9 mouse cellular contexts compared by ENCODE assay signal in the genomic region with DNA sequence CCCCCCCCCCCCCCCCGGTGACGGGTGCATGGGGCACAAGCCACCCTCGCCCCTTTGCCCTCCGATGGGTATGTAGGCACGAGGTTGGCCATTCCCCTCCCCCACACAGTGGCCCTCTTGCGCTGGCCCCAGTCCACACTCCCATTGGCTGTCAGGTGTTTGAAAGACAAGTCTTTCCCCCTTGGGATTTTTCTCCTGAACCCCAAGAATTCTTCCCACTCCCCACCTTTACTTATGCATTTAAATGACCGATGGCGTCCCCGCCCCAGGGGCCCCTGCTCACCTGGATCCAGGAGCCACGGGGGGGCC. TPM values are rescaled to one million over a fixed set of nuclear protein-coding genes. Genes with fewer than 3 reads are reported as not detected.
DNase-seq lines count a peak whose midpoint lies in the region; ATAC-seq and TF ChIP-seq lines count a peak whose summit lies in the region.
"Had no signal": no experiment of that assay in that cellular context is flagged by ENCODE, and none has a peak within 500 bp of the region (broad histone marks: within the 10 kb centered on the region; RNA-seq: fewer than 3 reads in every experiment).

No protein-coding gene starts in this region.

- H3K27me3 ChIP-seq in erythroblast, embryonic 14.5 days (ENCODE audit: control insufficient read depth), result no peaks in the 10 kb centered on the region
- H3K27me3 ChIP-seq in heart, postnatal 0 days (ENCODE audit: control insufficient read depth, insufficient read depth, low read length), result no peaks in the 10 kb centered on the region
- H3K27me3 ChIP-seq in stomach, embryonic 15.5 days (replicated peaks), result no peaks in the 10 kb centered on the region

- no peaks in the 10 kb centered on the region for H3K9me3 ChIP-seq in erythroblast, embryonic 14.5 days (ENCODE audit: control insufficient read depth, low read length)
- no peaks in the 10 kb centered on the region for H3K9me3 ChIP-seq in ES-E14 (ENCODE audit: control insufficient read depth, insufficient read depth, low read depth, low read length)
- H3K9me3 ChIP-seq in heart, postnatal 0 days (replicated peaks; ENCODE audit: control insufficient read depth, low read length), result no peaks in the 10 kb centered on the region
- H3K9me3 ChIP-seq in stomach, embryonic 15.5 days, result no peaks in the 10 kb centered on the region

- H3K9ac ChIP-seq in ES-E14 (ENCODE audit: insufficient read depth, low read depth, low read length, poor library complexity, severe bottlenecking), result peak overlapping the region; percentile 99
- H3K9ac ChIP-seq in heart, postnatal 0 days (replicated peaks; ENCODE audit: low read depth, low read length), result peak overlapping the region; percentile 97
- H3K9ac ChIP-seq in stomach, embryonic 15.5 days, result peak overlapping the region; percentile 89

- H3K4me1 ChIP-seq in erythroblast, embryonic 14.5 days (ENCODE audit: control insufficient read depth), result peaks cover 74% of the 10 kb centered on the region
- H3K4me1 ChIP-seq in ES-E14 (ENCODE audit: control insufficient read depth in 2 of 2, insufficient read depth in 2 of 2, low read length in 2 of 2, poor library complexity in 1 of 2), result peaks cover 0 to 2% of the 10 kb centered on the region in 2 experiments; a peak in 1 of 4 replicates
- peaks cover 2% of the 10 kb centered on the region for H3K4me1 ChIP-seq in cortical plate, adult 2 months (ENCODE audit: control insufficient read depth, insufficient read depth, low read length)
- H3K4me1 ChIP-seq in heart, postnatal 0 days (ENCODE audit: control insufficient read depth, insufficient read depth), result peaks cover 10% of the 10 kb centered on the region
- H3K4me1 ChIP-seq in stomach, embryonic 15.5 days, result peaks cover 20% of the 10 kb centered on the region

- in situ Hi-C loops in ES-E14 (cut with MboI; ENCODE audit: low sequenced_read_pairs in 2 of 2, unreplicated experiment in 2 of 2), result no loop called here

- no peak for DNase-seq in ES-E14 (ENCODE audit: low read depth, low spot score)
- DNase-seq in heart, postnatal 0 days (ENCODE audit: low spot score), result peak; percentile 40
- peak; percentile 73 to 78 for DNase-seq in layer of hippocampus, postnatal 10 days (ENCODE audit: low spot score in 2 of 2)
- DNase-seq in lung, postnatal 4 days, result peak; percentile 73 to 77

- peak overlapping the region; percentile 99 for H3K27ac ChIP-seq in ES-E14 (ENCODE audit: insufficient read depth, low read depth, low read length, poor library complexity, severe bottlenecking)
- H3K27ac ChIP-seq in cortical plate, adult 2 months (ENCODE audit: insufficient read depth, low read length), result peak overlapping the region; percentile 99
- peak overlapping the region; percentile 100 for H3K27ac ChIP-seq in heart, postnatal 0 days (ENCODE audit: low read depth)
- H3K27ac ChIP-seq in stomach, embryonic 15.5 days, result peak overlapping the region; percentile 100

- no peak for TF ChIP-seq POLR2A in cortical plate, adult 2 months (IDR thresholded peaks at IDR 0.05; ENCODE audit: extremely low read depth, insufficient read depth, low read length)

- WGBS in heart, postnatal 0 days, result 0% methylated on average over 8 of the region's 10 CpGs
- 1% methylated on average over 10 of the region's 10 CpGs for WGBS in stomach, embryonic 15.5 days

- H3K36me3 ChIP-seq in erythroblast, embryonic 14.5 days (ENCODE audit: control insufficient read depth), result peaks cover 27% of the 10 kb centered on the region
- H3K36me3 ChIP-seq in ES-E14 (ENCODE audit: control insufficient read depth, insufficient read depth, low read length, poor library complexity, severe bottlenecking), result peaks cover 25% of the 10 kb centered on the region
- peaks cover 14% of the 10 kb centered on the region for H3K36me3 ChIP-seq in heart, postnatal 0 days (replicated peaks; ENCODE audit: control insufficient read depth, insufficient read depth, low read length)
- H3K36me3 ChIP-seq in stomach, embryonic 15.5 days, result peaks cover 19% of the 10 kb centered on the region

- peak overlapping the region; percentile 90 for H3K4me2 ChIP-seq in heart, postnatal 0 days (ENCODE audit: low read depth, low read length)
- peak overlapping the region; percentile 71 for H3K4me2 ChIP-seq in stomach, embryonic 15.5 days

- no peak for TF ChIP-seq EP300 in heart, postnatal 0 days (IDR thresholded peaks at IDR 0.05; ENCODE audit: low read depth)

- no peak for ATAC-seq in erythroblast, adult 5-6 weeks (replicated peaks; ENCODE audit: low FRiP score, poor library complexity, severe bottlenecking)
- ATAC-seq in heart, postnatal 0 days (ENCODE audit: insufficient read depth, low read depth), result no peak
- no peak for ATAC-seq in stomach, embryonic 15.5 days (ENCODE audit: insufficient read depth, low FRiP score, low read depth)

- H3K4me3 ChIP-seq in erythroblast, embryonic 14.5 days (replicated peaks), result peak overlapping the region; percentile 100
- H3K4me3 ChIP-seq in ES-E14 (ENCODE audit: insufficient read depth in 1 of 2, low read depth in 1 of 2, low read length in 2 of 2, poor library complexity in 1 of 2, severe bottlenecking in 1 of 2), result peak overlapping the region; percentile 85 to 90
- peak overlapping the region; percentile 99 for H3K4me3 ChIP-seq in cortical plate, adult 2 months (ENCODE audit: insufficient read depth, low read length)
- peak overlapping the region; percentile 95 for H3K4me3 ChIP-seq in heart, postnatal 0 days (ENCODE audit: low read depth, low read length)
- H3K4me3 ChIP-seq in stomach, embryonic 15.5 days (replicated peaks), result peak overlapping the region; percentile 80

- TF ChIP-seq CTCF in cortical plate, adult 2 months (IDR thresholded peaks at IDR 0.05; ENCODE audit: extremely low read depth, insufficient read depth, low read length), result no peak
- TF ChIP-seq CTCF in heart, postnatal 0 days (IDR thresholded peaks at IDR 0.05; ENCODE audit: low read depth), result no peak

TF ChIP-seq in ES-E14, 5 proteins besides CTCF, POLR2A, EP300 and RAD21:
- TF ChIP-seq MAFK (IDR thresholded peaks at IDR 0.05; ENCODE audit: insufficient read depth, low read depth, low read length), result no peak

RNA-seq across cellular contexts. Expression of a gene that starts 0.6 kb away (rescaled TPM):
- polyA plus RNA-seq in erythroblast, embryonic 14.5 days (2012), result 28.3 and 30.4 TPM in 2 replicates
- total RNA-seq in erythroblast, adult 5-6 weeks (2015; ENCODE audit: low replicate concordance), result 36.1 and 75.0 TPM in 2 replicates
- 114 and 135 TPM in 2 replicates for total RNA-seq in erythroblast, adult 5-6 weeks (2017; ENCODE audit: low replicate concordance)
- total RNA-seq in ES-E14 (2012; rRNA removed), result 257 and 321 TPM in 2 replicates
- 181 and 184 TPM in 2 replicates for polyA plus RNA-seq in cortical plate, adult 2 months (2012; rRNA removed)
- total RNA-seq in heart, postnatal 0 days (2014; rRNA removed; ENCODE audit: low replicate concordance), result 83.2 and 87.5 TPM in 2 replicates
- polyA plus RNA-seq in heart, postnatal 0 days (2015; fragmentation: Nextera tagmentation; extraction: Ambion mirVana), result 33.4 and 38.4 TPM in 2 replicates
- total RNA-seq in layer of hippocampus, postnatal 10 days (2021), result 100 to 1,000 TPM; 252 to 263 TPM
- 98.3 and 107 TPM in 2 replicates for polyA plus RNA-seq in stomach, embryonic 15.5 days (2015; fragmentation: Nextera tagmentation; extraction: Ambion mirVana)

RNA-seq across cellular contexts. Expression of a gene that starts 2.5 kb away (rescaled TPM):
- 0.46 and 1.0 TPM in 2 replicates for polyA plus RNA-seq in erythroblast, embryonic 14.5 days (2012)
- total RNA-seq in erythroblast, adult 5-6 weeks (2015; ENCODE audit: low replicate concordance), result 15.9 and 37.5 TPM in 2 replicates
- total RNA-seq in erythroblast, adult 5-6 weeks (2017; ENCODE audit: low replicate concordance), result 11.7 and 13.3 TPM in 2 replicates
- total RNA-seq in ES-E14 (2012; rRNA removed), result 18.5 and 24.5 TPM in 2 replicates
- polyA plus RNA-seq in cortical plate, adult 2 months (2012; rRNA removed), result 27.3 and 29.4 TPM in 2 replicates
- total RNA-seq in heart, postnatal 0 days (2014; rRNA removed; ENCODE audit: low replicate concordance), result 2.6 and 7.2 TPM in 2 replicates
- 4.2 and 4.6 TPM in 2 replicates for polyA plus RNA-seq in heart, postnatal 0 days (2015; fragmentation: Nextera tagmentation; extraction: Ambion mirVana)
- 10 to 100 TPM; 34.4 to 38.6 TPM for total RNA-seq in layer of hippocampus, postnatal 10 days (2021)
- 10.8 and 12.1 TPM in 2 replicates for polyA plus RNA-seq in stomach, embryonic 15.5 days (2015; fragmentation: Nextera tagmentation; extraction: Ambion mirVana)

RNA-seq across cellular contexts. Expression of a gene that starts 21.3 kb away (rescaled TPM):
- not detected in 2 replicates for polyA plus RNA-seq in erythroblast, embryonic 14.5 days (2012)
- total RNA-seq in erythroblast, adult 5-6 weeks (2015; ENCODE audit: low replicate concordance), result 2.5 TPM in 1 of 2 replicates, not detected in the other
- total RNA-seq in erythroblast, adult 5-6 weeks (2017; ENCODE audit: low replicate concordance), result 3.2 and 3.6 TPM in 2 replicates
- total RNA-seq in ES-E14 (2012; rRNA removed), result 0.31 TPM in 1 of 2 replicates, not detected in the other
- 0.79 and 0.84 TPM in 2 replicates for polyA plus RNA-seq in cortical plate, adult 2 months (2012; rRNA removed)
- 1.5 TPM in 1 of 2 replicates, not detected in the other for total RNA-seq in heart, postnatal 0 days (2014; rRNA removed; ENCODE audit: low replicate concordance)
- polyA plus RNA-seq in heart, postnatal 0 days (2015; fragmentation: Nextera tagmentation; extraction: Ambion mirVana), result 0.33 and 0.38 TPM in 2 replicates
- not detected for total RNA-seq in layer of hippocampus, postnatal 10 days (2021)
- 0.58 and 0.87 TPM in 2 replicates for polyA plus RNA-seq in stomach, embryonic 15.5 days (2015; fragmentation: Nextera tagmentation; extraction: Ambion mirVana)

RNA-seq across cellular contexts. Expression of a gene that starts 29.7 kb away (rescaled TPM):
- polyA plus RNA-seq in erythroblast, embryonic 14.5 days (2012), result 0.04 and 0.14 TPM in 2 replicates
- total RNA-seq in erythroblast, adult 5-6 weeks (2015; ENCODE audit: low replicate concordance), result 0.84 and 7.9 TPM in 2 replicates
- 1.1 TPM in 1 of 2 replicates, not detected in the other for total RNA-seq in erythroblast, adult 5-6 weeks (2017; ENCODE audit: low replicate concordance)
- 0.54 TPM in 1 of 2 replicates, not detected in the other for total RNA-seq in ES-E14 (2012; rRNA removed)
- 1.4 and 1.7 TPM in 2 replicates for polyA plus RNA-seq in cortical plate, adult 2 months (2012; rRNA removed)
- not detected in 2 replicates for total RNA-seq in heart, postnatal 0 days (2014; rRNA removed; ENCODE audit: low replicate concordance)
- not detected in 2 replicates for polyA plus RNA-seq in heart, postnatal 0 days (2015; fragmentation: Nextera tagmentation; extraction: Ambion mirVana)
- total RNA-seq in layer of hippocampus, postnatal 10 days (2021), result under 1 TPM in 1 of 2 experiments, not detected in 1; 0.34 TPM
- polyA plus RNA-seq in stomach, embryonic 15.5 days (2015; fragmentation: Nextera tagmentation; extraction: Ambion mirVana), result 0.79 and 1.2 TPM in 2 replicates
- total RNA-seq: layer of hippocampus, adult 18-20 months had no signal

RNA-seq across cellular contexts. Expression of a gene that starts 31.0 kb away (rescaled TPM):
- polyA plus RNA-seq in erythroblast, embryonic 14.5 days (2012), result not detected in 2 replicates
- 6.1 and 9.6 TPM in 2 replicates for total RNA-seq in erythroblast, adult 5-6 weeks (2015; ENCODE audit: low replicate concordance)
- 7.1 and 15.8 TPM in 2 replicates for total RNA-seq in erythroblast, adult 5-6 weeks (2017; ENCODE audit: low replicate concordance)
- 3.1 and 5.0 TPM in 2 replicates for total RNA-seq in ES-E14 (2012; rRNA removed)
- polyA plus RNA-seq in cortical plate, adult 2 months (2012; rRNA removed), result 3.6 and 4.5 TPM in 2 replicates
- 0.19 TPM in 1 of 2 replicates, not detected in the other for total RNA-seq in heart, postnatal 0 days (2014; rRNA removed; ENCODE audit: low replicate concordance)
- polyA plus RNA-seq in heart, postnatal 0 days (2015; fragmentation: Nextera tagmentation; extraction: Ambion mirVana), result 0.65 and 0.90 TPM in 2 replicates
- under 1 TPM; 0.69 to 0.91 TPM for total RNA-seq in layer of hippocampus, postnatal 10 days (2021)
- 2.2 and 2.8 TPM in 2 replicates for polyA plus RNA-seq in stomach, embryonic 15.5 days (2015; fragmentation: Nextera tagmentation; extraction: Ambion mirVana)
